Mouse (Mus musculus) heart, embryonic 11.5 days (tissue): Measurements from ENCODE around the gene Exoc2. TPM values are rescaled to one million over a fixed set of nuclear protein-coding genes. Genes with fewer than 3 reads are reported as not detected.

Experiments
- ATAC-seq: fragments of 200-750 bp; cut with Nextera tagmentation; replicated peaks from 2 replicates; pipeline ENCODE4 v1.8.0; 2017; ENCODE audit warnings: moderate library complexity; ENCODE audit not compliant: insufficient number of reproducible peaks, low FRiP score, low TSS enrichment
- H3K27ac ChIP-seq: fragments of 300-500 bp; sonication (generic); 2 replicates; pipeline ENCODE4 v1.5.1; 2014; ENCODE audit warnings: mild to moderate bottlenecking, low read depth, low read length
- H3K27me3 ChIP-seq: fragments of 300-500 bp; sonication (generic); 2 replicates; pipeline ENCODE4 v1.6.1; 2014; ENCODE audit warnings: mild to moderate bottlenecking, low read length, mixed read lengths; ENCODE audit not compliant: control insufficient read depth, insufficient read depth
- H3K36me3 ChIP-seq: fragments of 300-500 bp; sonication (generic); 2 replicates; pipeline ENCODE4 v1.6.1; 2014; ENCODE audit warnings: mild to moderate bottlenecking, low read length, moderate library complexity, mixed read lengths; ENCODE audit not compliant: control insufficient read depth, insufficient read depth
- H3K4me1 ChIP-seq: fragments of 300-500 bp; sonication (generic); 2 replicates; pipeline ENCODE4 v1.6.1; 2014; ENCODE audit warnings: low read length; ENCODE audit not compliant: control insufficient read depth, insufficient read depth
- H3K4me2 ChIP-seq: fragments of 300-500 bp; sonication (generic); 2 replicates; pipeline ENCODE4 v1.6.1; 2014; ENCODE audit warnings: mild to moderate bottlenecking, moderate library complexity
- H3K4me3 ChIP-seq: fragments of 300-500 bp; sonication (generic); 2 replicates; pipeline ENCODE4 v1.5.1; 2014; ENCODE audit warnings: low read depth, low read length
- H3K9ac ChIP-seq: fragments of 300-500 bp; sonication (generic); 2 replicates; pipeline ENCODE4 v1.6.1; 2014; ENCODE audit warnings: mild to moderate bottlenecking, low read depth, low read length, moderate library complexity
- H3K9me3 ChIP-seq: fragments of 300-500 bp; sonication (generic); replicated peaks from 2 replicates; pipeline ENCODE4 v1.6.1; 2016; ENCODE audit warnings: low read length; ENCODE audit not compliant: control insufficient read depth
- WGBS: fragments of 180-500 bp; shearing (Covaris S2); extraction: QIAGEN DNeasy Blood & Tissue Kit; methylation state at CpG from one replicate; pipeline ENCODE4 v1.1.7; 2014; ENCODE audit not compliant: insufficient replicate concordance; 5-methylcytosine and 5-hydroxymethylcytosine counted together
- polyA plus RNA-seq: library from polyadenylated mRNA; unstranded; fragments of >200 nt; fragmentation: Nextera tagmentation; extraction: Ambion mirVana; gene quantifications from 2 replicates; pipeline ENCODE4 v1.2.1, GENCODE M21; 2014

Gene Exoc2
- polyA plus RNA-seq, 1 experiment from 2014 or later = 25.8 TPM

DNA sequence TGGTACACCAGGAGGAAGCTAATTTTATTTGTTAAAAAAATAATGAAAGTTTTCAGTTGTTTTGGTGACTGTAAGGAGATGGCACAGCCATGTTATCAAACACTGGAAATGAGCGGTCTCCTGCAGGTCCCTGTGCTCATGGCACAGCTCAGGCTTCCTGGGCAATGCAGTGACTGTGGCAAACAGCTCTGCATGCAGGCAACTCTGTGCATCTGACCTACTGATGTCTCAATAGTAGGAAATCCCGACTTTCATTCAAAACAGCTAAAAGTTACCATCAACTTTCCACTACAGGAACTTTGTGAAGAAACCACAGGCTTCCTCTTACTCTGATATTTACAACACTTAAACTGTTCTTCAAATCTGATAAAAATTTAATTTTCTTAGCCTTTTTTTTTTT, 154.0 kb downstream of the Exoc2 start:
- Histone ChIP-seq H3K9ac (no peak overlapping the region), H3K36me3 (0 out of 2 replicates have a peak, but pooled peaks cover 2% of the 10 kb centered on the region), H3K27ac (no peak overlapping the region), H3K9me3 (no peaks in the 10 kb centered on the region), H3K27me3 (no peaks in the 10 kb centered on the region), H3K4me2 (no peak overlapping the region), H3K4me1 (peaks cover 2% of the 10 kb centered on the region; the same call in 1 of the 2 replicates), H3K4me3 (no peak overlapping the region)
- no peak for ATAC-seq
- WGBS = 82% methylated on average over 2 of the region's 2 CpGs

DNA sequence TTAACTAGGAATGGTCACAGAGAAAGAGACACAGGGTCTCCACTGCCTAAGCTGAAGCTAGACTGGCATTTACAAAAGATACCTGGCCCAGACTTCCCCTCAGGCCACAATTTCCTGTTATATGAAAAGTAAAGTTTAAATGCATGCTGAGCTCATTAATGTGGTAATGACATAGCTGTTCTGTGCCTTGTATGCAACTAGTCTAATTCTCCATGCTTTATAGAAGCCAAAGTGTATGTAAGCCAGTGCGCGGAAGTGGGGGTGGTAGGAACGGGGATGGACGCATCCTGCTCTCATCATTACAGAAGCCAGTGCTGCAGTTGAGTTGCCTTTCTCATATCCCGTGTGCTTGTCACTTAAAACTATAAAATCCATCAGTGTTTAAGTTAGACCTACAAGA, 156.5 kb downstream of the Exoc2 start:
- no peaks in the 10 kb centered on the region for H3K27me3 ChIP-seq
- no peak overlapping the region for H3K27ac ChIP-seq
- no peak for ATAC-seq
- H3K9ac ChIP-seq = no peak overlapping the region
- no peaks in the 10 kb centered on the region for H3K9me3 ChIP-seq
- H3K4me1 ChIP-seq = peaks cover 2% of the 10 kb centered on the region; the same call in 1 of the 2 replicates
- WGBS = 93% methylated on average over 5 of the region's 5 CpGs
- no peak overlapping the region for H3K4me3 ChIP-seq
- H3K4me2 ChIP-seq = no peak overlapping the region
- H3K36me3 ChIP-seq = 0 out of 2 replicates have a peak, but pooled peaks cover 2% of the 10 kb centered on the region

DNA sequence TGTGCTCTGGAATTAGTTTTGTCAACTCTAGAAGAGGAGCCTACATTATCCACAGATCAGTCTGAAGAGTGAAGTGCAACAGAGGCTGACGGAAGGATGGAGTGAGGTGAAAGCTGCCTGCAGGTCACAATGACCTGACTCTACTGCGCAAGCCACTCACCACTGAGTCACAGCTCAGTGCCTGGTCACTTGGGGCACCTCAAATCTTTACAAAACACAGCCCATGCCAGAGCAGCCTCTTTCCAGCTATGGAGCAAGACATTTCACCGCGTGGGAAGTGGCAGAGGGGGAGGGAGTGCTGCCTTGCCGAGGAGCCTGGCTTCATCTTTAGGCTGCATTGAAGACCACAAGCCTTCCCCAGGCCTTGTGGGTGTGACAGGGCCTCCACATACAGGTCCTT, 159.6 kb downstream of the Exoc2 start:
- WGBS = 81% methylated on average over 5 of the region's 5 CpGs
- ATAC-seq = no peak
- 0 out of 2 replicates have a peak, but pooled peaks cover 2% of the 10 kb centered on the region for H3K36me3 ChIP-seq
- H3K9ac ChIP-seq = no peak overlapping the region
- no peak overlapping the region for H3K27ac ChIP-seq
- H3K4me3 ChIP-seq = no peak overlapping the region
- H3K9me3 ChIP-seq = no peaks in the 10 kb centered on the region
- no peaks in the 10 kb centered on the region for H3K27me3 ChIP-seq
- H3K4me2 ChIP-seq = no peak overlapping the region
- no peaks in the 10 kb centered on the region for H3K4me1 ChIP-seq

DNA sequence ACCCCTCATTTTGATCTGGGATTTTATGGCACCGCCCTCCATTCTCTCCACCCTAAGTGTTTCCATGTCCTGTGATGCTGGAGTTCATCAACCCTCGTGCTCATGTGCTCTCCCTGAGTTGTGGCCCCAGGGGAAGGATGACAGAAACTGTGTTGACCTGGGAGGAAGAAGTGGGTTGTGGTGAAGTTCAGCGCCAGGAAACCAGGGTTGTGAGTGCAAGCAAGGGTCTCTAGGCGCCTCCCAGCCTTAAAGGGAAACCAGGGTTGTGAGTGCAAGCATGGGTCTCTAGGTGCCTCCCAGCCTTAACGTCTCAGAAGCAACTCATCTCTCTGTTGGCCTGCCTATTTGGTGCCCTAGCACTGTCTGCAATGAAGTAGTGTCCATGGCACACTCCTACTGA, 160.4 kb downstream of the Exoc2 start:
- WGBS = 76% methylated on average over 5 of the region's 5 CpGs
- H3K36me3 ChIP-seq = no peaks in the 10 kb centered on the region

DNA sequence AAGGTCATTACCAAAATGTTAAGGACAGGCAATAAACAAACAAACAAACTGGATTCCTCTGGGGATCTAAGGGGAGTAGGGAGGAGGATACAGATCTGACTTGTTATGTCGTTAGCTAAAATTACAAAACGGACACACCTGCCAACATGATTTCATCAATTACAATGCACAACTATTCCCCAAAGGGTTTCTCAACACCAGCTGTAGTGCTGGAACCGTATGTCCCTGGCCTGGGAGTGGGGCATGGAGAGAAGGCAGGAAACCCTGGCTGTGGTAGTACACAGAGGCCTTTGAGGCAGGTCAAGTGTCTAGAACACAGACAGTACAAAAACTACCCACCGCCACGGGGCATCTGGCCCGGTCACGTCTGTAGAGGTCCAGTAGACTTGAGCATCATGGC, 164.7 kb downstream of the Exoc2 start:
- H3K4me1 ChIP-seq = no peaks in the 10 kb centered on the region
- H3K4me3 ChIP-seq = no peak overlapping the region
- no peak overlapping the region for H3K27ac ChIP-seq
- no peaks in the 10 kb centered on the region for H3K9me3 ChIP-seq
- H3K4me2 ChIP-seq = no peak overlapping the region
- no peak for ATAC-seq
- H3K27me3 ChIP-seq = no peaks in the 10 kb centered on the region
- WGBS = 90% methylated on average over 7 of the region's 7 CpGs
- no peaks in the 10 kb centered on the region for H3K36me3 ChIP-seq
- H3K9ac ChIP-seq = no peak overlapping the region

More for the DNA sequence above, 160.4 kb downstream of the Exoc2 start:
- no peak overlapping the region for H3K27ac ChIP-seq
- no peak overlapping the region for H3K4me3 ChIP-seq
- no peaks in the 10 kb centered on the region for H3K9me3 ChIP-seq
- H3K9ac ChIP-seq = no peak overlapping the region
- no peak for ATAC-seq
- H3K4me2 ChIP-seq = no peak overlapping the region
- no peaks in the 10 kb centered on the region for H3K4me1 ChIP-seq
- no peaks in the 10 kb centered on the region for H3K27me3 ChIP-seq

DNA sequence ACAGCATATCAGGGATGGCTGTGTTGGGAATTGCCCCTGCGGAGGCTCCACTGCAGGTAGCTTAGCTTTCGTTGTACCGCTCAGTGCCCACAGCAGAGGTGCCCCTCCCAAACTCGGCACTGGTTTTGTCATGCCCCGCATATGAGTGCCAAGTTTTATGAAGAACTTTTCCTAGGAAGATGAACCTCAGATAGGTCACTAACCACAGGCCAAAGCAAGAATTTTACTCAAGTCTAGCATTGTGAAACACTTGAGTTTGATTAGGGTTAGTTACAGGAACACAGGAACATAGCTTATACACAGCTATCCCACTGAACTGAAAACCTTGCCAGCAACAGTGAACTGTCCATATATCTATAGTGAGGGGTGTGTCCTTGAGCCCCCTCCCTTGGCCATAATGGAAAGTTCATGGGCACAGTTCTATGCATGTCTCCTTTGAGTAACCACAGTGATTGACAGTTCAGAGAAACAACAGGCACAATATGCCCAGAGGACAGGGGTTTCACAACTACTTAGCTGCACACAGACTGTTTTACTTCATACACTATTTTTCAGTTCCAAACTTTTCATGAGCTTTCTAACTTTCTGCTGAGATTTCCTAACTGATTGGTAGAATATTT, 171.4 kb downstream of the Exoc2 start:
- H3K4me2 ChIP-seq = no peak overlapping the region
- H3K4me3 ChIP-seq = no peak overlapping the region
- H3K27ac ChIP-seq = no peak overlapping the region
- no peaks in the 10 kb centered on the region for H3K9me3 ChIP-seq
- H3K27me3 ChIP-seq = no peaks in the 10 kb centered on the region
- H3K36me3 ChIP-seq = no peaks in the 10 kb centered on the region
- no peak for ATAC-seq
- 87% methylated on average over 5 of the region's 5 CpGs for WGBS
- H3K4me1 ChIP-seq = no peaks in the 10 kb centered on the region
- H3K9ac ChIP-seq = no peak overlapping the region

DNA sequence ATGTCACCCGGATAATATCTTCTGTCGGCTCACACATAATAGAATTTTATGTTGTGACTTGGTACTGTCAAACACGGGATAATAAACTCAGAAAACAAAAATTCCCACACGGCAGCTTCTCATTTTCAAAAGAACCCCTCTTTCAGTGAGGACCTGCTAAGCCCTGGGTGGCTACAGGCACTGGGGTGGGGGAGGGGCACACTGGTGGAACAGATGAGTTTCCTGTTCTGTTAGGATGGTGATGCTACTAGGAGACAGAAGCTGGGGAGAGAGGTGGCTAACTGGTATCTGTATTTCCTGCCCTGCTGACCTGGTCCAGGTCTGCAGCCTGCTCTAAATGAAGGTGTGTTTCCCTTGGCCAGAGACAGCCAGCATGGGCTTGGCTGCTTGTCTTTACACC, 172.0 kb downstream of the Exoc2 start:
- WGBS = 81% methylated on average over 4 of the region's 4 CpGs
- no peak for ATAC-seq
- H3K4me2 ChIP-seq = no peak overlapping the region
- H3K27me3 ChIP-seq = no peaks in the 10 kb centered on the region
- H3K4me3 ChIP-seq = no peak overlapping the region
- H3K9ac ChIP-seq = no peak overlapping the region
- H3K27ac ChIP-seq = no peak overlapping the region
- H3K36me3 ChIP-seq = no peaks in the 10 kb centered on the region
- no peaks in the 10 kb centered on the region for H3K4me1 ChIP-seq
- no peaks in the 10 kb centered on the region for H3K9me3 ChIP-seq

DNA sequence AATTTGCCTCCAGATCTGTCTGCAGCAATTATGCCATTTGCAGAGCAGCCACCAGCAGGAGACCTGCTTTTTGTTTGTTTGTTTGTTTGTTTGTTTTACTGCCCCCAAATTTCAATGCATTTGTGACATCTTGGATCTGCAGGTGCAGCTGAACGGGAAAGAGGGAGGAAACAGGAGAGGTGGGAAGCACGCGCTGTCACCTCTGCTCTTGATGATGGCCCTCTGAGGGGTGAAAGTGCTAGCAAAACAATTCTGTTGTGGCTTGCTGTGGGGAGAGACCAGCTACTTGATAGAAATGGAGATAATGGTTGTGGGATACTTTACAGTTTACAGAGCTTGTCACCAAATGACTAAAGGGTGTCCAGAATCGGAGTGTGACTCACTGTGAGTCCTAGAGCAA, 177.9 kb downstream of the Exoc2 start:
- ATAC-seq = no peak
- 83% methylated on average over 4 of the region's 4 CpGs for WGBS
- no peaks in the 10 kb centered on the region for H3K4me1 ChIP-seq

DNA sequence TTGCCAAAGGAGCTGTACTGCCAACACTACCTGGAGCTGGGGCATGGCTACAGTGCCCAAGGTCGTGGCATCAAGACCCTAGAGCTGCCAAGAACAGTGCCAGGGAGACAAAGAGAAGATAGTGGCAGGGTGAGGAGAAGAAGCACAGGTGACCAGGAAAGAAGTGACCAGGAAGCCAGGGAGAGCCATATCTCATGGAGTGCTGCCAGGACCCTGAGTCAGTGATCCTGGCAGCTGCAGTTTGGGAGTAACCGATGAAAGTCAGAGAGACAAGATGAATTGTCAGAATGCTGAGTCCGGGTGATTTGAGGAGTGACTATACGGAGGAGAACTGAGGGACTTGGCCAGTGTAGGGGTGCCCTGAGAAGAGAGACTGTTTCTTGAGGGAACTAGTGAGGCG, 180.3 kb downstream of the Exoc2 start:
- H3K9me3 ChIP-seq = no peaks in the 10 kb centered on the region
- no peaks in the 10 kb centered on the region; the same call in 1 of the 2 replicates for H3K27me3 ChIP-seq
- 80% methylated on average over 5 of the region's 5 CpGs for WGBS

More for the DNA sequence above, 177.9 kb downstream of the Exoc2 start:
- Histone ChIP-seq H3K36me3 (no peaks in the 10 kb centered on the region), H3K9me3 (no peaks in the 10 kb centered on the region), H3K4me3 (no peak overlapping the region), H3K27ac (no peak overlapping the region), H3K27me3 (no peaks in the 10 kb centered on the region; the same call in 1 of the 2 replicates), H3K4me2 (no peak overlapping the region), H3K9ac (no peak overlapping the region)

More for the DNA sequence above, 180.3 kb downstream of the Exoc2 start:
- H3K36me3 ChIP-seq = no peaks in the 10 kb centered on the region
- no peak for ATAC-seq
- H3K4me3 ChIP-seq = no peak overlapping the region
- H3K9ac ChIP-seq = no peak overlapping the region
- no peaks in the 10 kb centered on the region for H3K4me1 ChIP-seq
- H3K27ac ChIP-seq = no peak overlapping the region
- H3K4me2 ChIP-seq = no peak overlapping the region
